Mouse (Mus musculus): ENCODE data around the gene Tmub1.

Gene Tmub1

GRCm38 (mm10) chr5:24447624-24448298 is at the start of gene Tmub1:
TSS of gene Tmub1 (minus strand) at chr5:24447854.
- no peak for DNase-seq (ENCODE audit: low read depth)

DNA sequence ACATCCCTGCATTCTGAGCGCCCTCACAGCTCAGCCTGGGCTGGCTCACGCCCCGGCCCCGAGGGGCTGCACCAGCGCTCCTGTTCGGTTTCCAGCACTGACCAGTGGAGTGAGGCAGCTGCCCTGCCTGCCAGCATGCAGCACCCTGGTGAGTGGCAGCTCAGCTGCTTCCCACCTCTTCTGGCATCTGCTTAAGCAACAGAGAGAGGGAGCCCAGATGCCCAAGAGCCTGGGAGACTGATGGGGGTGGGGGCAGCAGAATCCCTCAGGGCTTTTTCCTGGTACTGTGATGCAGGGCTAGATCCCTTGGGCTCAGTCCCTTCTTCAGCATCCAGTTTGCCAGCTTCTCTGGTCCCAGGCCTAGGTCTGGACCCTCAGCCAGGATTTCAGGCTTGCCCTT is 49.1 kb upstream of the Tmub1 start:
- no peak for DNase-seq (ENCODE audit: low read depth)

GRCm38 (mm10) chr5:24495019-24495418 is 47.4 kb upstream of the Tmub1 start:
- DNase-seq (ENCODE audit: low read depth), result no peak

- DNase-seq (ENCODE audit: low read depth), result no peak
Observed at GRCm38 (mm10) chr5:24492546-24493285, 45.1 kb upstream of the Tmub1 start.

DNA sequence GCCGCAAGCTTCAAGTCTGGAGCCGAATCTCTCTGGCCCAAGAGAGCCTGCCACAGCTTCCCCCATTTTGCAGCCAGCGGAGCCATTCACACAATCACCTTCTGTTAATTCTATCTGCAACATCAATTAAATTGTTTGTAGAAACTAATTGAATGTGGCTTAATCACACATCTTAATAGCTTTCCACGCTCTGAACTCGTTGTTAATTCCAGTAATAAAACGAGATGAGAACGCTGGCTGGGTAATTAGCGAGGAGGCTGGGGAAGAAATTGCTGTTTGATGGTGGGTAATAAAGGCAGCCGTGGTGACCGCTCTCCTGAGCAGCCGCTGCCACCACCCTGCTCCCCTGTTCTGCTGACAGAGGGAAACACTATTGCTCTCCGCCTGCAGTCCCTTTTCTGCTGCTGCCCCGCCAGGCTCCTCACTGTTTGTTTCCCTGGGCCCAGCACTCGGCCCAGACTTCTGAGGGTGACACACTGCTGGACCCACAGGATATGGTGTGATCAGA is 42.8 kb upstream of the Tmub1 start:
- DNase-seq (ENCODE audit: low read depth), result no peak

DNA sequence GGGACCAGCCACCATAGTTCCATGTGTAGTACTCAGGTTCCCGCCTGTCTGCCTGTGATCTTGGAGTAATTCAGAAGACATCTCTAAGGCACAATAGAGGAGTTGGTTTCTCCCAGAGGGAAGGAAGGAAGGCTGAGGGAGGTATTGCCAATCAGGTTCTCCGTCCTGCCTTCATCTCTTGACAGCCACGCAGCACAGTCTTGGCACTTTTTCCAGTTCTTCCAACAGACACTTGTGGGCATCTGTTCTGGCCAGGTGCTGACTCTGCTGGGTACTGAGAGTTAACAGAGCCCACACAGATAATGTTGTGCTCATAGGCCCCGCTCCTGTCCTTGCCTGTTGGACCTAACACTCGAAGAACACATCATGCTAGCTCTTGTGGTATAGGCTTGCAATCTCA is 39.1 kb upstream of the Tmub1 start:
- no peak for DNase-seq (ENCODE audit: low read depth)

- peak; percentile 65 for DNase-seq (ENCODE audit: low read depth)
Observed at GRCm38 (mm10) chr5:24486097-24486496, 38.4 kb upstream of the Tmub1 start.

- no peak for DNase-seq (ENCODE audit: low read depth)
Observed at GRCm38 (mm10) chr5:24484963-24485362, 37.3 kb upstream of the Tmub1 start.

- DNase-seq (ENCODE audit: low read depth), result no peak
Observed at GRCm38 (mm10) chr5:24483326-24483725, 35.7 kb upstream of the Tmub1 start.

DNA sequence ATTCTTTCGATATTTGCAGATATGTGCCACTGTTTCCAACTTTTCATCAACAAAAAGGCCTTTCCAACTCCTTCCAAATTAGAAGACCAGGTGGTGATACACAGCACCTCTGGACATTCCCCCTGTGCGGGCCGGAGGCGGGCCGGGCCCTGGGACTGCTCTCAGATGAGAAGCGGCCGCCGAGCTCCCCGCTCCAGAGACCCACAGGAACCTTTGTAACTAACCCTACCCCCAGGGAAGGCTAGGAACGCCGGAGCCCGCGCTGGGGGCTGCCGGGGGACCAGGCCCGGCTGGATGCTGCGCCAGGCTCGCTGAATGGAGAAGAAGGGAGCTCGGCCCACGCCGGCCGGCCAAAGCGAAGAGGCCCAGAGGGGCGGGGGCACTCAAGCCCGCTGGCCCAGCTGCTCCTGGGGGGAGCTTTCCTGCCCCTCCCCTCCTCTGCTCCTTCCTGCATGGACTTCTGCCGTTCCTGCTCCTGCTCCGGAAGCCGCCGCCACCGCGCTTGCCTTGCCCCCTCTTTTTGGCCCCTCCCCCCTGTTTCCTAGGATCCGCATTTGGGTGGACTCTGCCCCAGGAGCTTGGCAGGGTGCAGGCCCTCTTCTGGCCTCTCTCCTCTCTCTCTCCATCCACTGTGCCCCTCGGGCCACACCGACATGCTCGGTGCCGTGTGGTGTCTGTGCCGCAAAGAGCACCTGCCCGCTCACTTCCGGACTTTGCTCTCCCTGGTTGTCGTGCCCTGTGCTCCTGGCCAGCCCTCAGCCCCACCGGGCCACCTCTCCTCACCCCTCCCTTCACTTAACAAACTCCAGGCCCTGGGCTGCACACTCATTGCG is 34.8 kb upstream of the Tmub1 start:
- DNase-seq (ENCODE audit: low read depth), result no peak

DNA sequence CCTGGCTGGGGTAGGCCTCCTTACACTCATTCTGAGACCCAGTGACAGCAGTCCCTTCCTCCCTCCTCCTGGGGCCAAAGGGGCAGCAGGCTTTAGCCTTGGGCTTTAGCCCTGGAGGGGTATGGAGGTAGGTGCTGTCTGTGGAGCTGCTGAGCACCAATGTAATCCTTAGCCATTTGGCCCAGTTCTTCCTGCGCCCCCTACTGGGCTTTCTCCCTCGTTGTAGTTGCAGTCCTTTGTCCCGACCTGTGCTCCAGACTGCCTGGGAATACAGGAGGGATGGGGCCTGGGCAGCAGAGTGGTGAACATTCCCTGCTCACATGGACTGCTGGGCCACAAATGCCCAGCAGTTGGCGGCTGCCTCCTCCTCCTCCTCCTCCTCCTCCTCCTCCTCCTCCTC is 34.0 kb upstream of the Tmub1 start:
- no peak for DNase-seq (ENCODE audit: low read depth)

- no peak for DNase-seq (ENCODE audit: low read depth)
Observed at GRCm38 (mm10) chr5:24477909-24478308, 30.3 kb upstream of the Tmub1 start.

DNA sequence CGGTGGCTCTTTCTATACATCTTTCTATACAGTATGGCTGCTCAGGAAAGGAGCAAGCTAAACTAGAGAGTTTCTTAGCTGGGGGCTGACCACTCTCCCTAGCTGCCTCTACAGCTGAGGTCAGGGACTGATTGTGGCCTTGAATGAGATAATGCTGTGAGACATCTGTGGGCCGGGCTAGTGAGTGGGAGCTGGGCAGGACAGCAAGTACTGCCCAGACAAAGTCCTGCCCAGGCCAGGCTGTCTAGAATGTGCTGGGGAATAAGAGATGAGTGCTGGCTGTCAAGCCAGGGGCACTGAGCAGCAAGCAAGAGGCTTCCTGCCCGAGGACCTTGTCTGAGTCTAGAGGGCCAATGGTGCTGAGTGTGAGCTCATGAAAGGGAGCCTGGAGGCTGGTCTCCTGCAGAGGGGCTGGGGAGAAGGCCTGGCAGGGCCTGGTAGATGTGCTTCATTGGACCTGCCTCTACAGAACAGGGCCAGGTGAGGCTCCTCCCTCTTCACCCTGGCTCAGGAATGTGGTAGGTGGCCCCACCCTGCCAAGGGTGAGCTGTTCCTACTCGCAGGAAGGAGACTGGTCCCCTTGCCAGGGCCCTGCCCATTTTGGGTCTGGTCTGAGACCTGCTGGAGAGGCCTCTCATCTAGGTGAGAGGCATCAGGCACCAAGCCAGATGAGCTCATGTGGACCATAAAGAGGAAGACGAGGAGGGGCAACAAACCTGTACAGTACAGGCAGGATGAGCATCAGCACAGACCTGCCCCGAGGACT is 28.0 kb upstream of the Tmub1 start:
- no peak for DNase-seq (ENCODE audit: low read depth)

DNA sequence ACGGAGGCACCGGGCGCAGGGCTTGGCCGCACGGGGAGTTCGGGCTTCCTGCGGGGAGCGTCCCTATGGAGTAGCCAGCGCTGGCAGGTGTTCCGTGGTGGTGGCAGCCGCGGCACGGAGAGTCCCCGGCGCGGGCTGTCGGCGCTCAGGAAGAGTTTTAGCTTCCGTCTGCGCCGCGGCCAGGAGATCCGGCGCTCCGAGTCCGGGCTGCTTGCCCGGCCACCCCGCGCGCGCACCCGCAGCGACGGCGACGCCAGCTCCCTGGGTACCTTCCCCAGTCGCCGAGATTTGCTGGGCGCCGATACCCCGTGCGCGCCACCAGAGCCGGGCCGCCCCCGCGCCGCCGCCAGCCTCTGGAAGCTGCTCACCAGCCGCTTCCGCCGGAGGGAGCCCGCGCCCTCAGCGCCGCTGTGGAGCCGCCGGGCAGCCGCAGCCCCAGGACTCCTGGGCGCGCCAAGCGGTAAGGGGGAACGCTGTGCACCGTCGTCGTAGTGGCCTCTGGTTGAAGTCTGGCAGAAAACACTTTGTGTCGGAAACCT is 27.1 kb upstream of the Tmub1 start:
- DNase-seq (ENCODE audit: low read depth), result no peak

DNA sequence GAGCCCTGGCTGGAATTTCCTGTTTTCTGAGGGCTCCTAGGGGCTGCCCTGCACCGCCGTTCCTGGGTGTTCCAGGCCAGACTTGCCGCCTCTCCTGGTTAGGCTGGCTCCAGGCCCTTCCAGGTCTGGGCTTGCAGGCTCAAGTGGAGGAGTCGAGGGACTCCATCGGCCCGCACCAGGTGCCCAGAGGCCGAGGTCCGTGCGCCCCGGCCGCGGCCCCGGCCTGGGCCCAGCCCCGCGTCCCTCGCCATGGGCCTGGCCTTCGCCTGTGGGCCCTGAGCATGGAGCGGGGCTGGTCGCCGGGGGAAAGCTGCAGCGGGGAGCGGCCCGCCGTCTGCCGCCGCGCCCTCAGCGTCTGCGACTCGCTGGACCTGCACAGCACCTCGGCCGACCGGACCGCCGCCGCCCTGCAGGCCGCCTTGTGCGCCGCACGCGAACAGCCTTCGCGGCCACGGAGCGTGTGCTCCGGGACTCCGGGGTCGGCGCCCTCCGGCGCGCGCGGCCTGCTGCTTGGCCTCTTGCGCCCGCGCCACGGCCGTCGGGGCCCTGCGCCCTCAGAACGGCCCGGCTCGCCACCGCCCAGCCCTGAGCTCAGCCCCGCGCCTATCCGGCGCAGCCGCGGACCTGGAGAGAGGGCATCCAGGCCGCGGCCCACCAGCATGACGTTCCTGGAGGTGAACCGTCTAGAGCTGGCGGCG is 26.5 kb upstream of the Tmub1 start:
- DNase-seq (ENCODE audit: low read depth), result no peak

DNA sequence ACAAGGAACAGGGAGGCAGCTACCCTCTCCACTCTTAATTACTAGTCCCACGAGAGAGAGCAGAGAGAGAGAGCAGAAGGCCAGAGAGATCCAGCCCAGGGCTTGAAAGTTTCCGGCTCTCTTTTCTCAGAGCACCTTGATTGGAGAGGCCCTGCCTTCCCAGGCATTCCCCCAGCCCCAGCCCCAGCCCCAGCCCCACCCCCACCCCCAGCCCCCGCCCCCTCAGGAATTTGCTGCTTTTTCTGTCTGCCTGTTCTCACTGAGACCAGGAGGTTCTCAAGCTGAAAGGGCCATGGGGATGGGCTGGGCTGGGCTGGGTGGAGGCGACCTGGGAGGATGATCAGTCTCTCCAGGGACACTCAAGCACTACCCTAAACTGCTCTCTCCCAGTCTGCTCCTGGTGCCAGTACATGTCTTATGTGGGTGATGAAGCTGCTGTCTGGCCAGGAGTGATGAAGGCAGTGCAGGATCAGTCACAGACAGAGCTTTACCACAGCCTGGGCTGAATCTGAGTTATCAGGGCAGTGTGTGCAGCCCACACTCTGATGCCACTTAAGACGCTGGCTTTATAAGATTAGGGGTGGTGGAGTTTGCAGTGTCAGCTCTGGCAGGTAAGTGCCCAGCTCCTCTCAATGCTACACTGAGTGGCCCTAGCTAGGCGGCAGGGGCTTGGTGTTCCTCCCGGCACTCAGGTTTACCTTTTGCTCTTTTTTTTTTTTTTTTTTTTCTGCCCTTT is 25.4 kb upstream of the Tmub1 start:
- no peak for DNase-seq (ENCODE audit: low read depth)

- no peak for DNase-seq (ENCODE audit: low read depth)
Observed at GRCm38 (mm10) chr5:24470600-24470999, 22.9 kb upstream of the Tmub1 start.

DNA sequence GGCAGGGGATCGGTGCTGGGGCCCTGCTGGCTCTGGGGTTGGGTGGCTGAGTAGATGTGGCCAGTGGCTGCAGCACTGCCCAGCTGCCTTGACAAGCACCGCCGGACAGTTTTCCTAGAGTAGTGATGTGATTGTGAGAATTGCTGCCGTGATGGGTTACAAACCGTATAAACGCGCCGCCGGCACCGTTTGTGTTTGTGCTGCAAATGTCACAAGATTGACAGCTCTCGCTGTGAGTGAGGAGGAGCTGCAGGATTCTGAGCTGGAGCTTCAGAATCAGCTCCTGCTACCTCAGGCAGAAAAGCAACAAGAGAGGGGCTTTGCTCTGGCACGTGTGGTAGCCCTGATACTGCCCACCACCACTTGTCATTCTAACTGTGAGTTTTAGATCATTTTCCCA is 19.1 kb upstream of the Tmub1 start:
- DNase-seq (ENCODE audit: low read depth), result no peak

- DNase-seq (ENCODE audit: low read depth), result no peak
Observed at GRCm38 (mm10) chr5:24455613-24456012, 8.0 kb upstream of the Tmub1 start.

DNA sequence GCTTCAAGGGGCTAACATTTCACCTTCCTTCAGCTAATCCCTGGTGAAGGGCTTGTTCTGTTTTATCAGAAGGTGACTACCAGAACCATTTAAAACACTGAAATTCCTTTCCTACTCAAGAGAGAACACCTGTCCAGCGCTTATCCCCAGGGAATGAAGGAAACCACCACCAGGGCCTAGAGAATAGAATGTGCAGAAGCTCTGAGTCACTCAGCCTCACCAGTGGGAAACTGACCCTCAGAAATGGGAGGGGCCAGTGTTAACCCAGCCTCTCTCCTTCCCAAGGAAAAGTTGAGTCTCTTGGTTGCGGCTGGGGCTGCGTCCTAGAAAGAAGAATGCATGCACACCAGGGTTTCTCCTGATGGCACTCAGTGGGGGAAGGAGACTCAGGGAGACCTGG is 7.4 kb upstream of the Tmub1 start:
- DNase-seq (ENCODE audit: low read depth), result no peak

DNA sequence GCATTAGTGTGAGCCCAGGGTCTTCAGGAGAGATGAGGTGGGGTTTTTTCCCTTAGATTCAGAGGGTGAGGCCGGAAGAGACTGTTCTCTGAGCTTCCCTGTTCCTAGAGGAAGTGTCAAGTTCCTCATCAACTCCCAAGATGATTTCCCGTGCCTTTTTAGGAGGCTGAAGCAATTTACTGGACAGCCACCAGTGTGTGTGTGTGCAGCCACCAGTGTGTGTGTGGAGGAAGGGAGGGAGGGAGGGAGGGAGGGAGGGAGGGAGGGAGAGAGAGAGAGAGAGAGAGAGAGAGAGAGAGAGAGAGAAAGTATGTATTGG is 6.3 kb upstream of the Tmub1 start:
- no peak for DNase-seq (ENCODE audit: low read depth)

Data from fibroblast of lung, adult 2 months (primary cell).